Mouse (Mus musculus): ENCODE measurements around the gene Zfp276.

DNA sequence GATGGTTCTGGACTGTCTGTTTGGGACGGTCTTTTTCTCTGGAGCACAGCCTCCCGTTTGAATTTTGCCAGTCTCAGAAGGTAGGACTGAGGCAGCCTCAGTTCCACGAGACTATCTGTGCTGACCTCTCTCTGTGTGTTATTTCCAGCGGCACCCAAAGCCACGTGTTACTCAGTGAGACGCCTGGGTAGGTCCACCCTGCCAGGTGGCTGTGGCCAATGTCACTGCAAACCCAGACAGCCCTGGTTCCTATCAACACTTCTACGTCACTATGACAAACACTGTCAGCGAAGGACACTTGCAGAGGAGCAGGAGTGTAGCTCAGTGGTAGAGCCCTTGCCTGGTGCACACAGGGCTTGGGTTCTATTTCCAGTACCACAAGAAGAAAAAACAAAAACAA is 37.7 kb downstream of the Zfp276 start:
- TF ChIP-seq CTCF (IDR thresholded peaks at IDR 0.05; ENCODE audit: control insufficient read depth, insufficient read depth, insufficient read length) (no peak), USF1 (IDR thresholded peaks at IDR 0.05; ENCODE audit: low read depth) (no peak), MYOG (IDR thresholded peaks at IDR 0.05; ENCODE audit: control insufficient read depth, extremely low read depth, insufficient read length) (no peak)

Measured in C2C12 (cell line).